ENCODE assay signal across 14 mouse cellular contexts in genomic region chr2:94571646-94572045, GRCm38 (mm10).
DNase-seq lines count a peak whose midpoint lies in the region; ATAC-seq and TF ChIP-seq lines count a peak whose summit lies in the region.
"Had no signal": no experiment of that assay in that cellular context is flagged by ENCODE, and none has a peak within 500 bp of the region (broad histone marks: within the 10 kb centered on the region; RNA-seq: fewer than 3 reads in every experiment).

No protein-coding gene starts in this region.

- H3K4me1 ChIP-seq in hindbrain, embryonic 14.5 days (replicated peaks; ENCODE audit: control insufficient read depth, insufficient read depth, low read length), result no peaks in the 10 kb centered on the region
- H3K4me1 ChIP-seq in hindbrain, embryonic 13.5 days (replicated peaks), result no peaks in the 10 kb centered on the region
- H3K4me1 ChIP-seq in midbrain, embryonic 15.5 days, result no peaks in the 10 kb centered on the region; the same call in 1 of the 2 replicates
- no peaks in the 10 kb centered on the region for H3K4me1 ChIP-seq in intestine, postnatal 0 days (replicated peaks; ENCODE audit: control insufficient read depth, insufficient read depth, low read length)

- intact Hi-C loops in left cerebral cortex, postnatal 25 days (cut with DNase I), result no loop called here
- intact Hi-C loops in left cerebral cortex, postnatal 4 days (cut with DNase I), result no loop called here

- H3K36me3 ChIP-seq in hindbrain, embryonic 14.5 days (replicated peaks; ENCODE audit: control insufficient read depth, insufficient read depth), result no peaks in the 10 kb centered on the region
- no peaks in the 10 kb centered on the region for H3K36me3 ChIP-seq in hindbrain, embryonic 13.5 days
- H3K36me3 ChIP-seq in midbrain, embryonic 15.5 days (replicated peaks), result no peaks in the 10 kb centered on the region
- no peaks in the 10 kb centered on the region for H3K36me3 ChIP-seq in intestine, postnatal 0 days (ENCODE audit: control insufficient read depth, insufficient read depth)
- H3K36me3 ChIP-seq: limb, embryonic 12.5 days had no signal

- H3K27me3 ChIP-seq in hindbrain, embryonic 14.5 days (ENCODE audit: control insufficient read depth, insufficient read depth, low read length), result no peaks in the 10 kb centered on the region
- H3K27me3 ChIP-seq in hindbrain, embryonic 13.5 days, result no peaks in the 10 kb centered on the region
- H3K27me3 ChIP-seq in midbrain, embryonic 15.5 days (replicated peaks), result no peaks in the 10 kb centered on the region
- H3K27me3 ChIP-seq in intestine, postnatal 0 days (replicated peaks; ENCODE audit: control insufficient read depth, insufficient read depth, low read length), result no peaks in the 10 kb centered on the region
- H3K27me3 ChIP-seq: limb, embryonic 12.5 days had no signal

- ATAC-seq in hindbrain, embryonic 14.5 days (ENCODE audit: low FRiP score), result no peak
- no peak for ATAC-seq in hindbrain, embryonic 13.5 days (ENCODE audit: low FRiP score)
- peak; percentile 73 for ATAC-seq in midbrain, embryonic 15.5 days (replicated peaks)
- ATAC-seq in intestine, postnatal 0 days, result no peak
- ATAC-seq: activated CD4-positive, CD25-positive, alpha-beta regulatory T cell, adult 4 months; CD4-positive, CD25-positive, alpha-beta regulatory T cell, adult 4 months; intestine, embryonic 16.5 days had no signal

- no peak overlapping the region for H3K9ac ChIP-seq in hindbrain, embryonic 14.5 days
- H3K9ac ChIP-seq in hindbrain, embryonic 13.5 days, result no peak overlapping the region
- H3K9ac ChIP-seq in midbrain, embryonic 15.5 days, result no peak overlapping the region
- H3K9ac ChIP-seq in intestine, postnatal 0 days (ENCODE audit: low read depth, low read length), result no peak overlapping the region
- H3K9ac ChIP-seq: limb, embryonic 12.5 days had no signal

- peak; percentile 57 for DNase-seq in hindbrain, embryonic 14.5 days (ENCODE audit: low spot score)
- DNase-seq in left cerebral cortex, postnatal 25 days (ENCODE audit: low spot score in 2 of 2), result peak; percentile 10 to 57
- DNase-seq in left cerebral cortex, postnatal 4 days, result no peak
- DNase-seq in frontal cortex, postnatal 10 days (ENCODE audit: low spot score in 2 of 2), result peak; percentile 6 to 7
- DNase-seq: cerebellum, adult 9-11 months; lung, adult 2 months; thymus, postnatal 36 days had no signal

- no peak overlapping the region for H3K4me3 ChIP-seq in hindbrain, embryonic 14.5 days (replicated peaks; ENCODE audit: low read length)
- no peak overlapping the region for H3K4me3 ChIP-seq in hindbrain, embryonic 13.5 days
- no peak overlapping the region for H3K4me3 ChIP-seq in midbrain, embryonic 15.5 days
- H3K4me3 ChIP-seq in intestine, postnatal 0 days (ENCODE audit: low read depth, low read length), result no peak overlapping the region
- H3K4me3 ChIP-seq: limb, embryonic 12.5 days had no signal

- no peak overlapping the region for H3K27ac ChIP-seq in hindbrain, embryonic 14.5 days
- H3K27ac ChIP-seq in hindbrain, embryonic 13.5 days, result no peak overlapping the region
- no peak overlapping the region for H3K27ac ChIP-seq in midbrain, embryonic 15.5 days
- no peak overlapping the region for H3K27ac ChIP-seq in intestine, postnatal 0 days (ENCODE audit: low read depth, low read length)
- H3K27ac ChIP-seq: limb, embryonic 12.5 days had no signal

- no peaks in the 10 kb centered on the region for H3K9me3 ChIP-seq in hindbrain, embryonic 14.5 days (ENCODE audit: control insufficient read depth, low read length)
- no peaks in the 10 kb centered on the region for H3K9me3 ChIP-seq in hindbrain, embryonic 13.5 days
- no peaks in the 10 kb centered on the region for H3K9me3 ChIP-seq in midbrain, embryonic 15.5 days
- no peaks in the 10 kb centered on the region for H3K9me3 ChIP-seq in intestine, postnatal 0 days (ENCODE audit: control insufficient read depth)
- H3K9me3 ChIP-seq: limb, embryonic 12.5 days had no signal

- TF ChIP-seq CTCF in intestine, postnatal 0 days (IDR thresholded peaks at IDR 0.05; ENCODE audit: low read depth), result no peak

- WGBS in hindbrain, embryonic 14.5 days, result 43% methylated on average over 3 of the region's 3 CpGs
- WGBS in hindbrain, embryonic 13.5 days, result 54% methylated on average over 3 of the region's 3 CpGs
- 10% methylated on average over 3 of the region's 3 CpGs for WGBS in midbrain, embryonic 15.5 days
- 52% methylated on average over 3 of the region's 3 CpGs for WGBS in intestine, postnatal 0 days

- no peak overlapping the region for H3K4me2 ChIP-seq in hindbrain, embryonic 14.5 days (replicated peaks)
- no peak overlapping the region for H3K4me2 ChIP-seq in hindbrain, embryonic 13.5 days
- H3K4me2 ChIP-seq in midbrain, embryonic 15.5 days, result no peak overlapping the region
- H3K4me2 ChIP-seq in intestine, postnatal 0 days (replicated peaks; ENCODE audit: low read depth), result no peak overlapping the region
- H3K4me2 ChIP-seq: limb, embryonic 12.5 days had no signal
